Mouse (Mus musculus): Measurements from ENCODE around the gene Slc12a7. TPM values are rescaled to one million over a fixed set of nuclear protein-coding genes. Genes with fewer than 3 reads are reported as not detected.
"Not testable (repeated sequence)": the region's sequence is repeated elsewhere in the genome, so short reads cannot be mapped to it uniquely, and the experiment has no call there.

Slc12a7 gene
- polyA plus RNA-seq, 1 experiment from 2014 or later = 14.4 TPM

DNA sequence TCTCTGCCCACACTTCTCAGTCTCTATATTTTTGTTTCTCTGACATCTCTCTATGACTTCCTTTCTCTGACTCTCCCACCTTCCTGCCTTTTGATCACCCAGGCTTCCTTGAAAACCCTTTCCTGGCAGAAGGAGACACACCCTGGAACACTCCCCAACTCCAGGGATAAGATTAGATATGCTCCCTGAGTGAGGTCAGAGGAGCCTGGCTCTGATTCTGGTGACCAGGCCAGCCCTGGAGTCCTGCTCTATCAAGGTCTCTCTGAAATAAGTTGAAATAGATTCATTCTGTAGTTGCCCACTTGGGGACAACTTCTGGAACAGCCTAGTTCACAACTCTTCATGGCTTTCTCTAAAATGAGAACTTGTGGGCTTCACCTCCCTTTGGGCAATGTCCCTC, 4.3 kb upstream of the Slc12a7 start:
- Histone ChIP-seq H3K36me3 (ENCODE audit: control insufficient read depth, insufficient read depth) (no peaks in the 10 kb centered on the region), H3K4me1 (ENCODE audit: control insufficient read depth, low read depth, low read length) (no peaks in the 10 kb centered on the region; the same call in 1 of the 2 replicates), H3K27me3 (ENCODE audit: control insufficient read depth, insufficient read depth, low read depth, low read length) (peaks cover 10% of the 10 kb centered on the region), H3K9ac (ENCODE audit: low read depth, low read length) (no peak overlapping the region), H3K27ac (ENCODE audit: low read length) (no peak overlapping the region), H3K4me2 (ENCODE audit: low read depth, low read length) (no peak overlapping the region), H3K4me3 (ENCODE audit: low read depth, low read length) (no peak overlapping the region), H3K9me3 (replicated peaks; ENCODE audit: control insufficient read depth, low read length) (no peaks in the 10 kb centered on the region)
- ATAC-seq (ENCODE audit: low read depth) = no peak

DNA sequence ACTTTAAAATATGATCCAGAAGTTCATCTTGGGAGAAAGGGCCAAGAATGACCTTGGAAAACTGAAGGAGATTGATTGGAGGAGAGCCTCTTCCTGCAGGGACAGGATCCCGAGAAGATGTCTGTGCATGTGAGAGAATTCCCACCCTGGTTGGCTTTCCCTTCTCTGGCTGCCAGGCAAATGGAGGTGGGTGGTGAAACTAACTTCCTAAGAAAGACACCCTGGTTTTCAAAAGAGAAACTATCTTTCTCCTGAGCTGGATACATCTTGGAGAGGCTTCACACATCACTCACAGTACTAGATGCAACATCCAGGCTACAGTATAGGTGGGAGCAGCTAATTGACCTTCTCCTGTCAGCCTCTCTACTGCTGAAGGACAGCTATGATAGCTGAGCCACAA, 2.0 kb upstream of the Slc12a7 start:
- Histone ChIP-seq H3K27ac (ENCODE audit: low read length) (no peak overlapping the region), H3K27me3 (ENCODE audit: control insufficient read depth, insufficient read depth, low read depth, low read length) (peaks cover 14% of the 10 kb centered on the region), H3K9ac (ENCODE audit: low read depth, low read length) (no peak overlapping the region), H3K4me3 (ENCODE audit: low read depth, low read length) (no peak overlapping the region), H3K4me2 (ENCODE audit: low read depth, low read length) (no peak overlapping the region), H3K36me3 (ENCODE audit: control insufficient read depth, insufficient read depth) (no peaks in the 10 kb centered on the region), H3K4me1 (ENCODE audit: control insufficient read depth, low read depth, low read length) (no peaks in the 10 kb centered on the region; the same call in 1 of the 2 replicates), H3K9me3 (replicated peaks; ENCODE audit: control insufficient read depth, low read length) (no peaks in the 10 kb centered on the region)
- no peak for ATAC-seq (ENCODE audit: low read depth)
- 43% methylated on average over 1 of the region's 1 CpGs for WGBS (ENCODE audit: insufficient replicate concordance)

DNA sequence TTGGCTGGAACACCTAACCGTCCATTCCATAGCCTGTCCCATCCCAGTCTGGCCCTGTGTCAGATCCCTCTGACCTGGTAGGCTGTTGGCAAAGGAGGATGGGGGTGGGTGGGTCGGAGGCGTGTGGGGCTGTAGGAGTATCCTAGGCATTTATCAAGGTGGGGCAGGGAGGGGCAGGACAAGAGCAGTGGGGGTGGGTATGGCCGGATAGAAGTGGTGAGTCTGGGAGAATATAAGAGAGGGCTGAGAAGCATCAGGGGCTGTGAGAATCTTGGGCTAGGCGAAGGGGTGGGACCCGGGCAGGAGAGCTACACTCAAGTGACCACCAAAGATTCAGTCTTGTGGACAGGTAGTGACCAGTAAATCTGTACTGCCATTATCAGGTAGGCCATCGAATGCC, 659 bp upstream of the Slc12a7 start:
- Histone ChIP-seq H3K9me3 (replicated peaks; ENCODE audit: control insufficient read depth, low read length) (no peaks in the 10 kb centered on the region), H3K27ac (ENCODE audit: low read length) (no peak overlapping the region), H3K4me2 (ENCODE audit: low read depth, low read length) (peak overlapping the region; percentile 52), H3K4me3 (ENCODE audit: low read depth, low read length) (no peak overlapping the region), H3K36me3 (ENCODE audit: control insufficient read depth, insufficient read depth) (no peaks in the 10 kb centered on the region), H3K27me3 (ENCODE audit: control insufficient read depth, insufficient read depth, low read depth, low read length) (peaks cover 14% of the 10 kb centered on the region), H3K9ac (ENCODE audit: low read depth, low read length) (no peak overlapping the region), H3K4me1 (ENCODE audit: control insufficient read depth, low read depth, low read length) (no peaks in the 10 kb centered on the region; the same call in 1 of the 2 replicates)
- WGBS (ENCODE audit: insufficient replicate concordance) = 39% methylated on average over 7 of the region's 7 CpGs
- no peak for ATAC-seq (ENCODE audit: low read depth)

DNA sequence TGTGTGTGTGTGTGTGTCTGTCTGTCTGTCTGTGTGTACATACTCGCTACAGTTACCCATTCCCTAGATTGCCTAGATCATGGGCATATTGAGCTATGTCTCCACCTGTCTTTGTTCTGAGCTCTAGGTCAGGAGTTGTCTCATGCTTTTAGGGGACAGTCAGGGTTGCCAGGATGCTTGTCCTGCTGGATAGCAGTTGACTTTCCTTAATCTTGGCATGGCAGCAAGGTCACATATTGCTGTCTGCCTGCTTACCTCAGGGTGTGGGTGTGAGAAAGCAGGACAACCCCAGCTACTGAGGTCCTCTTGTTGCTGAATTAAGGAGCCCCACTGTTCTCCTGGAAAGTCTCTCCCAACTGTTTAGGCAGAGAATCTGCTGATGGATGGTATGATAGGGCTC, 1.5 kb downstream of the Slc12a7 start:
- ATAC-seq (ENCODE audit: low read depth) = no peak
- 39% methylated on average over 1 of the region's 1 CpGs for WGBS (ENCODE audit: insufficient replicate concordance)
- Histone ChIP-seq H3K36me3 (ENCODE audit: control insufficient read depth, insufficient read depth) (no peaks in the 10 kb centered on the region), H3K4me1 (ENCODE audit: control insufficient read depth, low read depth, low read length) (no peaks in the 10 kb centered on the region; the same call in 1 of the 2 replicates), H3K9me3 (replicated peaks; ENCODE audit: control insufficient read depth, low read length) (no peaks in the 10 kb centered on the region), H3K4me2 (ENCODE audit: low read depth, low read length) (no peak overlapping the region), H3K27me3 (ENCODE audit: control insufficient read depth, insufficient read depth, low read depth, low read length) (peaks cover 14% of the 10 kb centered on the region), H3K4me3 (ENCODE audit: low read depth, low read length) (no peak overlapping the region), H3K9ac (ENCODE audit: low read depth, low read length) (no peak overlapping the region), H3K27ac (ENCODE audit: low read length) (no peak overlapping the region)

DNA sequence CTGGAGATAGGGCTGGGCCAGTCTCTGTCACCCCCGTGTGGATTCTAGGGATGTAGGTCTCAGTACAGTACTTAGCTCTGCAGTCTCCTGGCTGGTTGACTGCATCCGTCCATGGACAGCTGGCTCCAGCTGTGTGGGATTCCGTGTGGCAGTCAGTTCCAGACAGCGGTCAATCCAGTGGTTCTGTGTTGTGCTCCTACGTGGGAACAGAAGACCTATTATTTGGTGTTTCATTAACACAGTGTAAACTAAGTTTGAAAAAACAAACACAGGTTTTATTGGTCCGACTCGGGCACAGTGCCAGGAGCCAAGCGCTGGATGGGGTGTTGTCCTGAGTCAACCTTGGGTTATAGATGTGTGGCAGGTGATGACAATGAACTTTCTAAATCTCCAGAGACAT, 2.4 kb downstream of the Slc12a7 start:
- no peak overlapping the region for H3K9ac ChIP-seq (ENCODE audit: low read depth, low read length)
- peak; percentile 77 for ATAC-seq (ENCODE audit: low read depth)
- H3K27ac ChIP-seq (ENCODE audit: low read length) = no peak overlapping the region
- H3K9me3 ChIP-seq (replicated peaks; ENCODE audit: control insufficient read depth, low read length) = no peaks in the 10 kb centered on the region
- no peak overlapping the region for H3K4me3 ChIP-seq (ENCODE audit: low read depth, low read length)
- 49% methylated on average over 8 of the region's 8 CpGs for WGBS (ENCODE audit: insufficient replicate concordance)
- no peaks in the 10 kb centered on the region; the same call in 1 of the 2 replicates for H3K4me1 ChIP-seq (ENCODE audit: control insufficient read depth, low read depth, low read length)
- H3K27me3 ChIP-seq (ENCODE audit: control insufficient read depth, insufficient read depth, low read depth, low read length) = peaks cover 14% of the 10 kb centered on the region
- no peaks in the 10 kb centered on the region for H3K36me3 ChIP-seq (ENCODE audit: control insufficient read depth, insufficient read depth)
- H3K4me2 ChIP-seq (ENCODE audit: low read depth, low read length) = no peak overlapping the region

DNA sequence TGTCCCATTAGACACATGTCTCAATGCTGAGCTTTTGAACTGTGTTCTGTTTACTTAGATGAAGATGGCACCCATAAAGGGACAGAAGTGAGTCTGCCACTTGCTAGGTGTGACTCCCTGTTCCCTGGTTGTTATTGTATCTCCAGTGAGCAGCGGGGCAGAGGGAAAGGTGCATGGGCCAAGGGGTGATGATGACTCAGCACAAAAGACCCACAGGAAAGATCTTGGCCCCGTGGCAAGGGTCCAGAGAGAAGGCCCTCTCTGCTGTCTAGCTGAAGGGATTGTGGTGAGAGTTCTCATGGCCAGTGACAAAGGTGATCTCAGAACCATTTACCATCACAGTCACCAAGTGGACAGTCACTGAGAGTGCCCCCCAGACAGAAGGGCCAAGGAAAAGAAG, 3.0 kb downstream of the Slc12a7 start:
- H3K4me3 ChIP-seq (ENCODE audit: low read depth, low read length) = no peak overlapping the region
- no peaks in the 10 kb centered on the region; the same call in 1 of the 2 replicates for H3K4me1 ChIP-seq (ENCODE audit: control insufficient read depth, low read depth, low read length)
- H3K36me3 ChIP-seq (ENCODE audit: control insufficient read depth, insufficient read depth) = no peaks in the 10 kb centered on the region
- no peaks in the 10 kb centered on the region for H3K9me3 ChIP-seq (replicated peaks; ENCODE audit: control insufficient read depth, low read length)
- WGBS (ENCODE audit: insufficient replicate concordance) = 31% methylated on average over 2 of the region's 2 CpGs
- no peak overlapping the region for H3K4me2 ChIP-seq (ENCODE audit: low read depth, low read length)
- H3K9ac ChIP-seq (ENCODE audit: low read depth, low read length) = no peak overlapping the region
- no peak overlapping the region for H3K27ac ChIP-seq (ENCODE audit: low read length)
- peaks cover 14% of the 10 kb centered on the region for H3K27me3 ChIP-seq (ENCODE audit: control insufficient read depth, insufficient read depth, low read depth, low read length)
- no peak for ATAC-seq (ENCODE audit: low read depth)

DNA sequence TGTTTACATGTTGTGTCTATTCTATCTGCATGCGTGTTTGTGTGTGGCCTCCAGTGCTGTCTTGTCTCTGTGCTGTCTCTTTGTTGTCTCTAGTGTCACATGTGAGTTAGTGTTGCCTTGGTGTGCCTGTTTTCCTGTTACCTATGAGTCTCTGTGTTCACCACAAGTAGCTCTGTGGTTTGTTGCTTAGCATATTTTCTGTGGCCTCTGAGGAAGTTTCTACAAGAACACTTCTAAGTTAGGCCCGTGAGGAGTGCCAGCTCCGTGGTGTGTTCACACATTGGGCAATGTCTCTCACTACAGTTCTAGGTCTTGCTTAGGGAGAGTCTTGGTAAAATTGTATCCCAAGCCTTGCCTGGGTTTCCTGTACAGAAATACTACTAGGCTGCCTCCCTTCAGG, 4.0 kb downstream of the Slc12a7 start:
- Histone ChIP-seq H3K36me3 (ENCODE audit: control insufficient read depth, insufficient read depth) (no peaks in the 10 kb centered on the region), H3K4me3 (ENCODE audit: low read depth, low read length) (no peak overlapping the region), H3K4me2 (ENCODE audit: low read depth, low read length) (no peak overlapping the region), H3K27me3 (ENCODE audit: control insufficient read depth, insufficient read depth, low read depth, low read length) (peaks cover 14% of the 10 kb centered on the region), H3K9me3 (replicated peaks; ENCODE audit: control insufficient read depth, low read length) (no peaks in the 10 kb centered on the region), H3K4me1 (ENCODE audit: control insufficient read depth, low read depth, low read length) (no peaks in the 10 kb centered on the region; the same call in 1 of the 2 replicates), H3K9ac (ENCODE audit: low read depth, low read length) (no peak overlapping the region), H3K27ac (ENCODE audit: low read length) (no peak overlapping the region)
- no peak for ATAC-seq (ENCODE audit: low read depth)
- 36% methylated on average over 3 of the region's 3 CpGs for WGBS (ENCODE audit: insufficient replicate concordance)

DNA sequence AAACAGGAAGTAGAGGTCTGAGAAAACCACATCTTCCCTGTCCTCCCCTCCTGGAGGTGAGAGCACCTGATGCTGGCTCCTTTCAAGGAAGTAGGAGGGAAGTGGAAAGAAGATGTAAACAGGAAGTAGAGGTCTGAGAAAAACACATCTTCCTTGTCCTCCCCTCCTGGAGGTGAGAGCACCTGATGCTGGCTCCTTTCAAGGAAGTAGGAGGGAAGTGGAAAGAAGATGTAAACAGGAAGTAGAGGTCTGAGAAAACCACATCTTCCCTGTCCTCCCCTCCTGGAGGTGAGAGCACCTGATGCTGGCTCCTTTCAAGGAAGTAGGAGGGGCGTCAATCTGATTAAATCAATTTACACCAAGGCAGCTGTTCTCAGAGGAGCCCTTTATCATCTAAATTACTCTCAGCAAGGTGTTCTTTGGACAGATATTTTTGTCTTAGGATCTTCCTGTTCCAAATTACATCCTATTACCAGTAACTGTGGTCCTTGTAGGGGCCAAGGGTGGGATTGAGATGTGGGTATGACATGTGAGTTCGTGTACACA, 7.6 kb downstream of the Slc12a7 start:
- H3K36me3 ChIP-seq (ENCODE audit: control insufficient read depth, insufficient read depth); H3K4me2 ChIP-seq (ENCODE audit: low read depth, low read length); H3K9ac ChIP-seq (ENCODE audit: low read depth, low read length); H3K27me3 ChIP-seq (ENCODE audit: control insufficient read depth, insufficient read depth, low read depth, low read length); H3K9me3 ChIP-seq (replicated peaks; ENCODE audit: control insufficient read depth, low read length); ATAC-seq (ENCODE audit: low read depth); H3K27ac ChIP-seq (ENCODE audit: low read length); H3K4me1 ChIP-seq (ENCODE audit: control insufficient read depth, low read depth, low read length); H3K4me3 ChIP-seq (ENCODE audit: low read depth, low read length): not testable (repeated sequence)
- 24% methylated on average over 2 of the region's 2 CpGs for WGBS (ENCODE audit: insufficient replicate concordance)

DNA sequence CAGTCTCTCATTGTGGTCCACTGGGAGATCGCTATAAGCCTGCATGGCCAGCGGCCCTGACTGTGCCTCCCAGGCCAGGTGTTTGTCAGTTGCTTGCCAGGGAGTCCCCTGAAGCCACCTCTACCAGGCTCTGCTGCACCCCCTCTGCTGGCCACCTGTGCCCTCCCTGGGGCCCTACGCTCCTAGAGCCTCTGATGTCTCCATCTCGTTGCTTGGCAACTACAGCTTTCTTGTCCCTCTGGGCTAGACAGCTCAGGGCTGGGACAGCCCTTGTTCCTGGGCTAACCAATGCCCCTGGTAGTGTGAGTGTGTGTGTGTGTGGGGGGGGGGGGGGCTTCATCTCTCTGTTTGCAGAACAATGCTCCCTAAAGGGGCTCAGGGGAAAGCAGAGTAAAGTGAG, 10.1 kb downstream of the Slc12a7 start:
- 50% methylated on average over 4 of the region's 4 CpGs for WGBS (ENCODE audit: insufficient replicate concordance)
- H3K27ac ChIP-seq (ENCODE audit: low read length) = no peak overlapping the region
- no peak overlapping the region for H3K4me2 ChIP-seq (ENCODE audit: low read depth, low read length)
- no peak overlapping the region for H3K9ac ChIP-seq (ENCODE audit: low read depth, low read length)
- H3K9me3 ChIP-seq (replicated peaks; ENCODE audit: control insufficient read depth, low read length) = no peaks in the 10 kb centered on the region
- H3K27me3 ChIP-seq (ENCODE audit: control insufficient read depth, insufficient read depth, low read depth, low read length) = no peaks in the 10 kb centered on the region
- no peaks in the 10 kb centered on the region for H3K36me3 ChIP-seq (ENCODE audit: control insufficient read depth, insufficient read depth)
- H3K4me1 ChIP-seq (ENCODE audit: control insufficient read depth, low read depth, low read length) = no peaks in the 10 kb centered on the region
- no peak overlapping the region for H3K4me3 ChIP-seq (ENCODE audit: low read depth, low read length)
- no peak for ATAC-seq (ENCODE audit: low read depth)
